Mouse (Mus musculus) heart, postnatal 0 days (tissue): ENCODE measurements around the gene Ppih.

Source experiments
- CTCF ChIP-seq: IDR thresholded peaks from 2 replicates; pipeline ENCODE4 v1.5.1; 2016; ENCODE audit warnings: antibody characterized with exemption, control low read depth, low read depth
- EP300 ChIP-seq: IDR thresholded peaks from 2 replicates; pipeline ENCODE4 v1.6.1; 2016; ENCODE audit warnings: antibody characterized with exemption, low read depth

GRCm38 (mm10) chr4:119293574-119294258, 26.6 kb downstream of the Ppih start:
- TF ChIP-seq CTCF (no peak), EP300 (no peak)
